Mouse (Mus musculus): ENCODE measurements at regions not wholly inside any gene's neighbourhood (a gene's known extent, or its start where the extent isn't known, plus 50 kb on each side); places are given as distances from the start of the nearest gene placed in this dataset.
A peak's percentile ranks its signal among the peaks of the same experiment; 100 is the strongest.
"Not testable (repeated sequence)": the region's sequence is repeated elsewhere in the genome, so short reads cannot be mapped to it uniquely, and the experiment has no call there.

DNA sequence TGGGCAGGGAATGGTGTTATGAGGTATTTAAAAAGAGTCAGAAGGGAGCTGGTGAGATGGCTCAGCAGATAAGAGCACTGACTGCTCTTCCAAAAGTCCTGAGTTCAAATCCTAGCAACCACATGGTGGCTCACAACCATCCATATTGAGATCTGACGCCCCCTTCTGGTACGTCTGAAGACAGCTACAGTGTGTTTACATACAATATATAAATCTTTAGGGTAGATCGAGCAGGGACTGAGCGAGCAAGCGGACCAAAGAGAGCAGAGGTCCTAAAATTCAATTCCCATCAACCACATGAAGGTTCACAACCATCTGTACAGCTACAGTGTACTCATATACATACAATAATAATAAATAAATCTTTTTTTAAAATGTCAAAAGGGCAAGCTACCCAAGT, 269.8 kb downstream of the Gxylt1 start:
- H3K36me3 ChIP-seq; H3K27ac ChIP-seq; H3K9me3 ChIP-seq (replicated peaks); H3K27me3 ChIP-seq; H3K4me2 ChIP-seq (replicated peaks); H3K9ac ChIP-seq; H3K4me3 ChIP-seq; ATAC-seq (ENCODE audit: low FRiP score): not testable (repeated sequence)
- H3K4me1 ChIP-seq, result peaks cover 14% of the 10 kb centered on the region
- WGBS, result 88% methylated on average over 5 of the region's 5 CpGs

DNA sequence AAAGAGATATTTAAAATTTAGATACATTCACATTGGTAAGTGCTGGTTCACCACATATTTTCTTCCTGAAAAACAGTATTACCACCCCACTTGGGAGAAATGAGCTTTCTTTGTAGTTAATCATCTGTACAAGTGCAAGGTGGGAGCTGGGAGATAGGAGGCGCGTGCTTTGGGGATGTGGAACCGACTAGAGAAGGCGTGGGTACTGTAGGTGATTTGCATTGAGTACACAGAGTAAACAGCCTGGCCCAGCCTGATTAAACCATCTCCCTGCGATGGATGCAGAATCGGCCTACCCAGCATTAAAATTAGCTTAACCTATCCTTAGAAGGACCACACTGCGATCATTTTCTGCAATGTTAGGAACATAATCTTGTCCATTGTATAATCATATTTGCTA, 270.4 kb downstream of the Gxylt1 start:
- Histone ChIP-seq H3K9ac (no peak overlapping the region), H3K9me3 (replicated peaks) (no peaks in the 10 kb centered on the region), H3K27me3 (no peaks in the 10 kb centered on the region), H3K36me3 (no peaks in the 10 kb centered on the region), H3K4me2 (replicated peaks) (no peak overlapping the region), H3K27ac (no peak overlapping the region), H3K4me1 (peaks cover 14% of the 10 kb centered on the region), H3K4me3 (no peak overlapping the region)
- 91% methylated on average over 7 of the region's 7 CpGs for WGBS
- no peak for ATAC-seq (ENCODE audit: low FRiP score)

DNA sequence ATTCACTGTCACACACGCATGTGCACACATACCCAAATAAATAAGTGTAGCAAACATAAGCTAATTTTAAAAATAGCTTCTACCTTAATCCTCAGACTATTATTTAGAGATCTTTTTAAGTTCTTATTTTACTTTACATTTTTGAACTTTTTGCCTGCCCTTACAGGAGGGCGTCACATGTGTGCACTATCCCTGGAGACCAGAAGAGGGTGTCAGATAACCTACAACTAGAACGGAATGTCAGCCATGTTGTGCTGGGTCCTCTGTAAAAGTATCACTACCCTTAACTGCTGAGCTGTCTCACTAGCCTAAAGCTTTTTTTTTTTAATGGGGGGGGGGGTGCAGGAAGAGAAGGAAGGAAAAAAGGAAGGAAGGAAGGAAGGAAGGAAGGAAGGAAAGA, 271.7 kb downstream of the Gxylt1 start:
- no peak for ATAC-seq (ENCODE audit: low FRiP score)
- H3K27ac ChIP-seq, result no peak overlapping the region
- no peak overlapping the region for H3K4me3 ChIP-seq
- H3K4me2 ChIP-seq (replicated peaks), result no peak overlapping the region
- H3K9ac ChIP-seq, result no peak overlapping the region
- H3K4me1 ChIP-seq, result peaks cover 14% of the 10 kb centered on the region
- no peaks in the 10 kb centered on the region for H3K9me3 ChIP-seq (replicated peaks)
- WGBS, result 76% methylated on average over 3 of the region's 3 CpGs
- no peaks in the 10 kb centered on the region for H3K27me3 ChIP-seq
- H3K36me3 ChIP-seq, result no peaks in the 10 kb centered on the region

DNA sequence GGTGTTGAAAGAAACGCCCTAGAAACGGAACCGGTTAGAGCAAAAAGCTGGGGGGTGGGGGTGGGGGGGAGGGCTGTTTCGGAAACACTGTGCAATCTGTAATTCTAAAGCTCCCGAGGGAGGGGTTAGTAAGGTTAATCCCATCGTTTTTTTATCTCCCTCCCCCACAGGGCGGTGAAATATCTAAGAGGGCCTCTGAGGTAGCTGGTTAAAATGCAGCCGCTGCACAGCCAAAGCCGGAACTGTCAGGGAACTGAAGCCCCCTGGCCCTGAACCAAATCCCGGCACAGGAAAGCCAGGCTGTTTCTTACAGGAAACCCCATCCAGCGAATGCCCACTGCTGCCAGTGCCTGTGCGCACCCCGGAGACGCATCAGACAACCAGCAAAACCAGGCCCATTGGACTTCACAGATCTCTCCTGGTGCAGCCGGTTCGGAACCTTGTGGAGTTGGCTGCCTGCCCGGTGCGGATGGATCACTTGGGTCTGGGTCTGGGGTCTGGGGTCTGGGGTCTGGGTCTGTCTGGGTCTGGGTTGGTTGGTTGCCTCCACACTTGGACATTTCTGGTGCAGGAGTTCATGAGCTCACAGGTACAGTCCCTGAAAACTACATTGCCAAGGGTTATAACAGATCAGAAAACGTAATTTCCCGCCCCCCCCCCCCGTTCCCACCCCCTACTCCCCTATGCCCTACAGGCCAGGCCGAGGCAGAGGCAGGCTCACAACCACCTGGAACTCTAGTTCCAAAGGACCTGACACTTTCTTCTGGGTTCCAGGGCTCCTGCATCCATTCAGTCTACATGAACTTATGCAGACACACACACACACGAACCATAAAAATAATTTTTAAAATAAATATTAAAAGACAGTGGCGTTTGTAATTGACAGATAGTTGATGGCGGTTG, 272.7 kb downstream of the Gxylt1 start:
- Histone ChIP-seq H3K27ac (no peak overlapping the region), H3K9ac (peak overlapping the region; percentile 35)

DNA sequence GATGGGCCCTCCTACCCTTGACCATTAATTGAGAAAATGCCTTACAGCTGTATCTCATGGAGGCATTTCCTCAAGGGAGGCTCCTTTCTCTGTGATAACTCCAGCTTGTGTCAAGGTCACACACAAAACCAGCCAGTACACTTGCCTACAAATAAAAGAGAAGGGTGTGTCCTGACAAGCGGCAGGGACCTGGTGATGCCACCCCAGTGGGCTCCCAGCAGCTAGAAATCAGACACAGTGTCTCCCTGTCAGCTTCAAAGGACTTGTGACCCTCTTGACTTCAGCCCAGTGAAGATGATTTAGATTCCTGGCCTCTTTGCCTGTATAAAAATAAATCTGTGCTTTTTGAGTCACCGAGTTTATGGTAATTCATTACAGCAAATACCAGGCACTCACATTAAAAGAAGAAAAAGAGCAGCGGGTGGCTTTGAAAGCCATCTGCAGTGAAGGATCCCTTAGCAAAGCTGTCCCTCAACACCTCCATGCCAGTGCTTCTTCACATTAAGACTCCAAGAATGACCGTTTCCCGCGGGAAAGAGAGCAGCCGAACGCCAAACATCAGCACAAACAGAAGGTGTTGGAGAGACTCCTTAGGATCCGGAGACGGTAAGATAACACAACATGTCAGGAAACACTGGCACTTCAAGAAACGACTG, 273.5 kb downstream of the Gxylt1 start:
- peak overlapping the region; percentile 35; the same call in 1 of the 2 replicates for H3K9ac ChIP-seq

More for the DNA sequence above, 272.7 kb downstream of the Gxylt1 start:
- Histone ChIP-seq H3K36me3 (no peaks in the 10 kb centered on the region), H3K4me3 (peak overlapping the region; percentile 17), H3K4me2 (replicated peaks) (peak overlapping the region; percentile 46), H3K9me3 (replicated peaks) (no peaks in the 10 kb centered on the region), H3K27me3 (no peaks in the 10 kb centered on the region), H3K4me1 (peaks cover 14% of the 10 kb centered on the region)
- 34% methylated on average over 25 of the region's 25 CpGs for WGBS
- peak; percentile 52 for ATAC-seq (ENCODE audit: low FRiP score)

DNA sequence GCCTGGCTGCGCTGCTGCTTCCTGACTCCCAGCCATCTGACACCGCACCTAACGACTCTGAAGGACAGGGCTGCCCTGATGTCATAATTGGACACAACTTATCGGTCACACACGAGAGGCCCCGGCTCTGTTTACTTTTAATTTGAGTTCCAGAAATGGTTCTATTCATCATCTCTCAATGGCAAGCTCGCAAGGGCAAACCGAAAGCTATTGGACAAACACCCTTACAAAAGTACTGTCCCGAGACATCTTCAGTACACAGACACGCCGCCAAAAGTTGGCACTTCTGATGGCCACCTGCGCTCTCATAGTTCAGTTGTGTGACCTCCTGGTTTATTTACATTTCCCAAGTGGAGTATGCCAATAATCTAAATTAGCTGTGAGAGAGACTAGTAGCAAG, 274.9 kb downstream of the Gxylt1 start:
- peaks cover 14% of the 10 kb centered on the region for H3K4me1 ChIP-seq
- no peak for ATAC-seq (ENCODE audit: low FRiP score)
- H3K9me3 ChIP-seq (replicated peaks), result no peaks in the 10 kb centered on the region
- no peak overlapping the region for H3K27ac ChIP-seq
- no peaks in the 10 kb centered on the region for H3K36me3 ChIP-seq
- no peak overlapping the region for H3K4me2 ChIP-seq (replicated peaks)
- WGBS, result 66% methylated on average over 12 of the region's 12 CpGs
- H3K27me3 ChIP-seq, result no peaks in the 10 kb centered on the region
- no peak overlapping the region for H3K9ac ChIP-seq
- no peak overlapping the region for H3K4me3 ChIP-seq

More for the DNA sequence above, 273.5 kb downstream of the Gxylt1 start:
- H3K27ac ChIP-seq, result 0 out of 2 replicates have a peak overlapping the region, but pooled peaks have one; percentile 17
- H3K27me3 ChIP-seq, result no peaks in the 10 kb centered on the region
- peak overlapping the region; percentile 46 for H3K4me2 ChIP-seq (replicated peaks)
- no peaks in the 10 kb centered on the region for H3K36me3 ChIP-seq
- H3K4me3 ChIP-seq, result peak overlapping the region; percentile 17
- no peaks in the 10 kb centered on the region for H3K9me3 ChIP-seq (replicated peaks)
- ATAC-seq (ENCODE audit: low FRiP score), result no peak
- peaks cover 14% of the 10 kb centered on the region for H3K4me1 ChIP-seq
- 8% methylated on average over 11 of the region's 11 CpGs for WGBS

DNA sequence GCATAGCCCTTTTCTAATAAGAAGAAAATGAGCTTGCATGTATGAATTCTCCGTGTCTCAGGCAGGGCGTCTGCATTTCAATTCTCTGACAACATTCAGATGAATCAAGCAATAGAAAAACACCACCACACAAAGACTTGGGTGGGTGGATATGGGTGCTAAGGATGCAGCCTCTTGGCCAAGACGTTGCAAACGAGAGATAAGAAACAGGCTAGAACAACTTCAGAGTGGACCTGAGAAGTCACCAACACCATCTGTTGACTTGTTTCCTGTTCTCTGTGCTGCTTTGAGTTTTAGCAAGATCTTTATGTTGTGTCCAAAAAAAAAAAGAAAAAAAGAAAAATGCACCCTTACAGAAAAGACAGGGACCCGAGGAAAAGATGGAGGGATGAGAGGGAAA, 277.0 kb downstream of the Gxylt1 start:
- no peak overlapping the region for H3K9ac ChIP-seq
- H3K9me3 ChIP-seq (replicated peaks), result no peaks in the 10 kb centered on the region
- peaks cover 14% of the 10 kb centered on the region for H3K4me1 ChIP-seq
- no peak overlapping the region for H3K4me3 ChIP-seq
- 82% methylated on average over 5 of the region's 5 CpGs for WGBS
- H3K27ac ChIP-seq, result no peak overlapping the region
- H3K27me3 ChIP-seq, result no peaks in the 10 kb centered on the region
- no peaks in the 10 kb centered on the region for H3K36me3 ChIP-seq
- ATAC-seq (ENCODE audit: low FRiP score), result no peak
- H3K4me2 ChIP-seq (replicated peaks), result no peak overlapping the region

DNA sequence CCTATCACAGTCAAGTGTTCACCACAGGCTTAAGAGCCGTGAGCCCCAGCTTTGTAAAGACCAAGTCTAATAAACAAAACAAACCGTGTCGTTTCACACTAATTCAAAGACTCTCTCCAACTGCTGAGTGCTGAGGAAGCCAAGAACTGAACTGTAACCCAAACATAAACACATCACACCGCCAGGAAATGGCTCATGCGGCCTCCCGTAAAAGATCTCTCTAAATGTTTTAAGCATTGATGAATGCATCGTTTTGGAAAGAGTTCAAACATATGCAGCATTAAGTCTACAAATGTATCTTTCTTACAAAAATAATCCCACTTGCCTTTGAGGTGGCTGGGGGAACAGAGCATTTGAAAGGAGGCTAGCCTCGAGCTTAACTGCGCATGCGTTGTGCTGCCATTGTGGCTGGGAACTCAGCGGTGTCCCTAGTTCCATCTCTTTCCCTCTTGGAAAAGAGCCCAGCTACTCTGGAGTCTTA, 280.7 kb downstream of the Gxylt1 start:
- Histone ChIP-seq H3K9me3 (replicated peaks) (no peaks in the 10 kb centered on the region), H3K4me3 (no peak overlapping the region), H3K36me3 (no peaks in the 10 kb centered on the region), H3K27me3 (no peaks in the 10 kb centered on the region), H3K27ac (no peak overlapping the region), H3K4me2 (replicated peaks) (no peak overlapping the region), H3K9ac (no peak overlapping the region), H3K4me1 (no peaks in the 10 kb centered on the region)
- WGBS, result 70% methylated on average over 11 of the region's 11 CpGs
- no peak for ATAC-seq (ENCODE audit: low FRiP score)

DNA sequence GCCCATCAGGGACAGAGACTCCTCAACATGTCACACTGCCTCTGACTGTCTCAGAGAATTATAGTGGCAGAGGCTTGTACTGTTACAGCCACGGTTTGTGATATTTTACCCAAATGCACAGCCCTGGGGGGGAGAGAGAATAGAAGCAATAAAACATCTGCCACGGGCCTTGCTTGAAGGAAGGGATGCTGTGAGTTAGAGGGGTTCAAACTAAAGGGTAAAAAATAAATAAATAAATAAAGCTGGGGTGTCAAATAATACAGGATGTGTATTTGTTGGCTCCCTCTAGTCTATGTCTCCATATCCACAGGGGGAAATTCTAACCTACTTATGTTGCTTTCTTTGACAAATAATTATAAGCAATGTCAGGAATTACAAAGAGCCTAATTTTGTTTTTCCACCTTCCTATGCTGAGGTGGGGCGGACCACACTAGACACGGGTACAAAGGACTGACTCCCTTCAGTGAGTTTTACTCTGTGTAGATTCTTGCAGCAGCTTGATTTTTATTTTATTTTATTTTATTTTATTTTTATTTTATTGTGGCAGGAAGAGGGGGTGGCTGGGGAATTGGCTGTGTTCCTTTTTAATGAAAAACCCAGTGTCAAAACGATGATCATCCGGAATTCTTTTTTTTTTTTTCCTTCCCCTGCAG, 281.3 kb downstream of the Gxylt1 start:
- 78% methylated on average over 6 of the region's 6 CpGs for WGBS
- Histone ChIP-seq H3K9me3 (replicated peaks) (no peaks in the 10 kb centered on the region), H3K27ac (no peak overlapping the region), H3K4me1 (no peaks in the 10 kb centered on the region), H3K4me3 (no peak overlapping the region), H3K27me3 (no peaks in the 10 kb centered on the region), H3K4me2 (replicated peaks) (no peak overlapping the region), H3K9ac (no peak overlapping the region), H3K36me3 (no peaks in the 10 kb centered on the region)
- no peak for ATAC-seq (ENCODE audit: low FRiP score)

DNA sequence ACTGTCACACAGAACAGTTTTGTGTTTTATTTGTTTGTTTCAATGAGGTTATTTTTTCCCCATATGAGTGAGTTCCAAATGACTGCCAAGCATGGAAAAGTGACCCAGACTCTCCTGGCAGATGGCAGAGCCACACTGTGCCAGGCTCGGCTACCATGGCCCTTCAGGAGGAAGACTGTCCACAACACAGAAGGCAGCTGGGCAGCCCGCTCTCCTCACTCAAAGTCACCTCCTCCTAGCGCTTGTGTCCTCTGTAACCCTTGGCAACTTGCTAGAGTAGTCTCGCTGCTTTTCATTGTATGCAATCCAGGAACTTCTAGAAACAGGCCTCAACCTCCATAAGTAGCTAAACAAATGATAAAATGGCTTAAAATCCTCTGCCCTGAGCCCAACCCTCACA, 299.2 kb downstream of the Gxylt1 start:
- Histone ChIP-seq H3K4me3 (no peak overlapping the region), H3K4me2 (replicated peaks) (no peak overlapping the region), H3K9me3 (replicated peaks) (no peaks in the 10 kb centered on the region), H3K9ac (no peak overlapping the region), H3K36me3 (no peaks in the 10 kb centered on the region), H3K27ac (no peak overlapping the region), H3K27me3 (no peaks in the 10 kb centered on the region), H3K4me1 (no peaks in the 10 kb centered on the region)
- no peak for ATAC-seq (ENCODE audit: low FRiP score)
- WGBS, result 87% methylated on average over 4 of the region's 4 CpGs

DNA sequence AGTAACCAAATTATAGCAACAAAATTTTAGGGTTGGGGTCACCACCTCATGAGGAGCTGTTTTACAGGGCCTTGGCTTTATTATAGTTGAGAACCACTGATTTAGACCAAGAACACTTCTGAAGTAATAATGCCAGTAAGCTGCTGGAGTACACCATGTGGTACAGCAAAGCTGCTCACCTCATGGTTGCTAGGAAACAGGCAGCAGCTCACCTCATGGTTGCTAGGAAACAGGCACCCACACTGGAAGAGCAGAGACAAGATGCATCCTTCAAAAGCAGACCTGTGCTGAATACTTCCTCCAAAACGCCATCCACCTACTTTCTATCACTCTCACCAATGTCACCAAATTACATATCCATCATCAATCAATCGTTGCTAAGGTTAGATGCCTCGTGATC, 300.0 kb downstream of the Gxylt1 start:
- H3K27me3 ChIP-seq, result no peaks in the 10 kb centered on the region
- H3K36me3 ChIP-seq, result no peaks in the 10 kb centered on the region
- no peak overlapping the region for H3K4me2 ChIP-seq (replicated peaks)
- no peaks in the 10 kb centered on the region for H3K4me1 ChIP-seq
- no peaks in the 10 kb centered on the region for H3K9me3 ChIP-seq (replicated peaks)
- H3K27ac ChIP-seq, result no peak overlapping the region
- 83% methylated on average over 3 of the region's 3 CpGs for WGBS
- ATAC-seq (ENCODE audit: low FRiP score), result no peak
- no peak overlapping the region for H3K9ac ChIP-seq
- H3K4me3 ChIP-seq, result no peak overlapping the region

DNA sequence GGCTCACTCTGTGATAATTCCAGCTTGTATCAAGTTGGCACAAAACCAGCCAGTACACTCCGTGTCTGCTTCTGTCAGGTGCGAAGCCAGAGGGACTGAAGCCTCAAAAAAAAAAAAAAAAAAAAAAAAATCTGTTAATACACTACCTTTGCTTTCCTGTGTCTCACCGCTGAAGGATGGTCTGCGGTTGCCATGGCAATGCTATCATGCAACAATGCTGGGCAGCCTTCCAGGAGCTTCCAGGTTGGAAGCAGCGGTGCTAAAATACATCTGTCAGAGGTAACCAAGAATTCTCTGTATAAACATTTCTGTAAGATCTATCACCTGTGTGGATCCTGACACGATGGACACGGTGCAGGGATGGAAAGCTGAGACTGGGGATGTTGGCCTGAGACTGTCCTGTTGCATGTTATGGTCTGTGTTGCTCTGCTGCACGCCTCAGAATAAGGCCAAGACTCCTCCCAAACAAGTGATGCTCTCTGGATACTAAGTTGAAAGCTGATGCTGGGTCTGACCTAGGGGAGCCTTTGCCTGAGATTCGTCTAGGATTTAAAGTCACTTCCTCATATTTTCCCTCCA, 301.2 kb downstream of the Gxylt1 start:
- WGBS, result 76% methylated on average over 9 of the region's 9 CpGs
- ATAC-seq (ENCODE audit: low FRiP score), result no peak

More for the DNA sequence above, 301.2 kb downstream of the Gxylt1 start:
- Histone ChIP-seq H3K36me3 (no peaks in the 10 kb centered on the region), H3K4me2 (replicated peaks) (no peak overlapping the region), H3K27me3 (no peaks in the 10 kb centered on the region), H3K4me3 (no peak overlapping the region), H3K9ac (no peak overlapping the region), H3K4me1 (no peaks in the 10 kb centered on the region), H3K9me3 (replicated peaks) (no peaks in the 10 kb centered on the region), H3K27ac (no peak overlapping the region)

Data from hindbrain, embryonic 12.5 days (tissue).